Mouse (Mus musculus) layer of hippocampus, adult 9-10 months (tissue): ENCODE data around the gene Recql5.

ENCODE experiments used
- DNase-seq: peaks from one replicate; pipeline ENCODE4 v3.0.0; 2022; ENCODE audit warnings: low spot score

Recql5 gene

GRCm38 (mm10) chr11:115900561-115901337 lies 32.5 kb downstream of the Recql5 start:
- no peak for DNase-seq

DNA sequence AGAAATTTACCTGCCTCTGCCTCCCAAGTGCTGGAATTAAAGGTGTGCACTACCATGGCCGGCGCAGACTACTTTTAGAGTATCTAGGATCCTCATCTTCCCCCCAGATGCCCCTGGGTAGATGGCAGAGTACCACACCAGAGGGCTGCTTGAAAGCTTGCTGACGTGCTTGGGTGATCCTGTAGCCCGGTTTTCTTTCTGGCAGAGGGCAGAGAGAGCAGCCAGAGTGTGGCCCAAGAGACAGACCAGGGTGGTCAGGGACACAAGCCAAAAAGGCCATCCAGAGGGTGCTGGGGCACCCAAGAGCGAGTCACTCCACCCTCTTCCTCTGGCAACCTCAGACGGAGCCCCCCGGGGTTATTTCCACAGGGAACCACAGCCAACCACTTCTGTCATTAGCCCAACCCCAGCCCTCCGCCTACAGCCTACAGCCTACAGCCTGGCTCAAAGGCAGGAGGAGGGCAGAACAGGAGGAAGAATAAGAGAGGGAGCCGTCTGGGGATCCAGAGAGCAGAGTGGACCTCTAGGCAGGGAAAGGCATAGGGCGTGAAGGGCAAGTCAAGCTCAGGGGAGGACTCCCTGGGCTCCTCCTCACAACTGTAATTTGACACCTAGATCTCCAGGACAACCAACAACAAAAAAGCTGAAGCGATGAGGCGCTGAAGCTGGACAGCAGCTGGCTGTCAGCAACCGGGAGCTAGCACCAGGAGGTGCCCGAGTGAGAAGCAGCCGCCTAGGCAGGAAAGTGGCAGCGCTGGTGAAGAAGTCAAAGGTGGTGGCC lies 33.6 kb downstream of the Recql5 start, which contains the start of gene Smim5:
Smim5 (plus strand) TSS at position 481 of the 781 bp plus-strand sequence.
- DNase-seq = no peak

DNA sequence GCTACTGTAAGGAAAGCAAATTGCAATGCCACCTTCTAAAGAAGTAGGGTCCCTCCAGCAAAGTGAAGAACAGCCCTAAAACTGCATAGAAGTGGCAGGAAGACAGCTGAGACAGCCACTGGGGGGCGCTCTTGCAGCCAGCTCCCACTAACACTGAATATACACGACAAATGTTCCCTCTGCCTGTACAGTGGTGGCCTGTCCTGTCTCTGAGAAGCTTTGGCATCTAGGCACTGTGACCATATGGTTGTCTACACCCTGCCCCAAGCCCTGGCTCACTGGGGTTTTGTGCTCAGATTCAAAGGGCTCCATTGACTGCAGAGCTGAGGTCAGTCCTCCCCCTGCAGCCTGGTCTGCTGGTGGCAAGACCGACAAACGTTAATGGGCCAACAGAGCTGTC lies 34.4 kb downstream of the Recql5 start:
- peak; percentile 57 for DNase-seq

GRCm38 (mm10) chr11:115898446-115898845 lies 34.8 kb downstream of the Recql5 start:
- DNase-seq = no peak

GRCm38 (mm10) chr11:115894755-115895520 lies 38.3 kb downstream of the Recql5 start:
- DNase-seq = no peak

- no peak for DNase-seq
Observed at GRCm38 (mm10) chr11:115893071-115893470, 40.2 kb downstream of the Recql5 start.

GRCm38 (mm10) chr11:115892213-115892612 lies 41.1 kb downstream of the Recql5 start:
- no peak for DNase-seq

DNA sequence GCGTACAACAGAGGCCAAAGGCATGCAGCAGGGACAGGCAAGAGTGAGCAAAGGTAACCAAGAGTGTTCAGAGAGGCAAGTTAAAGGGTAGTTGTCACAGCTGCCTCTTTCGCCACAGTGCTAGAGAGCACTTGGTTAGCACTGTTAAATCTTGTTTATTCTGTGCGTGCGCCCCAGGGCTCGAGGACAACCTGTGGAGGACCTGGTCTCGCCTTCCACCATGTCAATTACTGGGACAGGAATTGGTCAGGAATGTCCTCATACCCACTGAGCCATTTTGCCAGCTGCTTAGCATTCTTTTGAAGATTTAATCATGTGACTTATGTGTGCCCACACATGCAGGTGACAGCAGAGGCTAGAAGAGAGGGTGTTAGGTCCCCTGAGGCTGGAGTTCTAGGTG lies 44.1 kb downstream of the Recql5 start:
- DNase-seq = no peak

- no peak for DNase-seq
Observed at GRCm38 (mm10) chr11:115888020-115888419, 45.3 kb downstream of the Recql5 start.

GRCm38 (mm10) chr11:115886446-115886845 lies 46.8 kb downstream of the Recql5 start:
- DNase-seq = no peak

GRCm38 (mm10) chr11:115885281-115885680 lies 48.0 kb downstream of the Recql5 start:
- no peak for DNase-seq

- no peak for DNase-seq
Observed at GRCm38 (mm10) chr11:115884361-115884760, 48.9 kb downstream of the Recql5 start.

DNA sequence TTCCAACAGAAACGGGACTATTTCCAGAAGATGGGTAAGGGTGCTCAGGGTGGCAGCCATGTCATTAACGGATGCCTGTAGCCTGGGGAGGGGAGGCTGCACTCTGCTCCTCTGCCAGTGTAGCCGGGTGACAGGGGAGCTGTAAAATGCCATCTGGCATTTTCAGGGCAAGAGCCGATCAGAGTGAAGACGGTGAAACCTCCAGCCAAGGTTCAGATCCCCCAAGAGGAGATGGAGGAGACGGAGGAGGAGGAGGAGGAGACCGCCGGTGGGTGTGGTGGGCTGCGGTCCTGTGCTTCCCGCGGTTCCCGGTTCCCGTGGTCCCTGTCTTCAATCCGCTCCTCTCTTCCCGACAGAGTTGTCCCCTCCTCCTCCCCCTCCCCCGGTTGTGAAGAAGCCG lies 50.0 kb downstream of the Recql5 start:
- no peak for DNase-seq

GRCm38 (mm10) chr11:115881002-115881401 lies 52.3 kb downstream of the Recql5 start:
- no peak for DNase-seq

DNA sequence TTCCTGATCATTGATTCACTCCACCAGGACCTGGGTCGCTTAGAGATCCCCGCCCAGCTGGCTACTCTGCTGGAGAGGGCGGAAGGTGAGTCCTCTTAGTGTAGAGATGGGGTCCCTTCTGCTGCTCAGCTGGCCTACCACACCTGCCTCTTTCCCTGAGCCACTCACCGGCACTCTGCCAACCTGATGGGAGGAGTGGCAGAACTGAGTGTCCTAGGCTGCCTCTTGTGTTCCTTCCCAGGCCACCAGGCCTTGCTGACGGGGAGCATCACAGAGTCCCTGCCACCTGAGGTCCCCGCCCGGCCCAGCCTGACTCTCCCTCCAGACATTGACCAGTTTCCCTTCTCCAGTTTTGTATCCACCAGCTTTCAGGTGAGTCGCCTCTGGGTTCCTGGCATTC lies 55.2 kb downstream of the Recql5 start:
- DNase-seq = no peak

- no peak for DNase-seq
Observed at GRCm38 (mm10) chr11:115877174-115877755, 56.0 kb downstream of the Recql5 start.

DNA sequence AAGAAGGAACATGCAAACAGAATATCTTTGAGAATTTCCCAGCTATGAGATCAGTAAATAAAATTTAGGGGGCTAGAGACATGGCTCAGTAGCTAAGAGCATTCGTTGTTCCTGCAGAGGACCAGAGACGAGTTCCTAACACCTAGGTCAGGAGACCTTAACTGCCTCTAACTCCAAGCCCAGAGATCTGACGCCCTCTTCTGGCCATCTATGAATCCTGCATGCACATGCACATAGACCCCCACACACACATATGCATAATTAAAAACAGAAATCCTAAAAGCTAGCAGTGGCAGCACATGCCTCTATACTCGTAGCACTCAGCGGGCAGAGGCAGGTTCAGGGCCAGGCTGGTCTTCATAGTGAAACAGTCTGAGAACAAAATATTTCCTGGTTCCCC lies 56.8 kb downstream of the Recql5 start:
- DNase-seq = no peak

DNA sequence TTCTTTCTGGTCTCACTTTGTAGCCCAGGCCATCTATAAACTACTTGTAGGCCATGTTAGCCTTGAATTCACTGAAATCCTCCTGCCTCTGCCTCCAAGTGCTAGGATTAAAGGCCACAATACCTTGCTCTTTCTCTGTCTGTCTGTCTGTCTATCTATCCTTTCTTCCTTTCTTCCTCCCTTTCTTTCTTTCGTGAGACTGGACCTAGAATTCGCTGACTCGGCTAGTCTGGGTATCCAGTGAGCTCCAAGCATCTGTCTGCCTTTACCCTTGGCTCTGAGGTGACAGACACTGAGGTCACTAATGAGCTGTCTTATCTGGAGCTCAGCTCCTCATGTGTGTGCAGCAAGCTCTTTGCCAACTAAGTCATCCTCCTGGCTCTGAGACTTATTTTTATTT lies 57.3 kb downstream of the Recql5 start:
- DNase-seq = no peak

GRCm38 (mm10) chr11:115872437-115872836 lies 60.8 kb downstream of the Recql5 start:
- DNase-seq = no peak

DNA sequence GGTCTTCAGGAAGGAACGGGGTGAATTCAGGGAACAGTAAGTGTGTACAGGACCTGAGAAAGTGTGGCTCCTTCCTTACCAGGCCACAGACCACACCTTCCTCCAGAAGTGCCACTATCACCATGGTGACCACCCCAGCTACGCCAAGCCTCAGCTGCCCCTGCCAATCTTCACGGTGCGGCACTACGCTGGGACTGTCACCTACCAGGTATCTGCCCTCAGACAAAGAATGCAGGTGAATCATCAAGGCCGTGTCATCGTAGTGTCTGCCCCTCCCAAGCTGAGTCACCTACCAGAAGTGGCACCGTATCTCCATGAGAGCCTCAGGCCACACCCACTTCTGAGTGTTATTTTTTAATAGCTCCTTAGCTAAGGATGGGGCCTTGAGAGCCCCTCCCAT lies 63.9 kb downstream of the Recql5 start:
- no peak for DNase-seq

- no peak for DNase-seq
Observed at GRCm38 (mm10) chr11:115863895-115864294, 69.4 kb downstream of the Recql5 start.
